Mouse (Mus musculus) ES-Bruce4 (cell line): Measurements from ENCODE around the gene Cdh4.

Experiments
- CTCF ChIP-seq: IDR thresholded peaks from one replicate; pipeline ENCODE4 v1.8.1; 2011; ENCODE audit warnings: low read depth, low read length
- EP300 ChIP-seq: IDR thresholded peaks from 2 replicates; pipeline ENCODE4 v1.6.1; 2011; ENCODE audit warnings: low read depth, low read length; ENCODE audit not compliant: insufficient read depth
- POLR2A ChIP-seq: IDR thresholded peaks from one replicate; pipeline ENCODE4 v1.8.1; 2011; ENCODE audit warnings: low read length; ENCODE audit not compliant: insufficient read depth

GRCm38 (mm10) chr2:179705043-179705442, 262.8 kb downstream of the Cdh4 start:
- TF ChIP-seq POLR2A (no peak), CTCF (no peak), EP300 (no peak)
